Mouse (Mus musculus) lung, adult 2 months (tissue): ENCODE measurements around the gene Fnbp4.

Experiments
- CTCF ChIP-seq: fragments of 200-500 bp; IDR thresholded peaks from 2 replicates; pipeline ENCODE4 v1.5.1; 2011; ENCODE audit warnings: mild to moderate bottlenecking, low read length, control low read depth; ENCODE audit not compliant: insufficient read depth
- POLR2A ChIP-seq: fragments of 200-500 bp; IDR thresholded peaks from 2 replicates; pipeline ENCODE4 v1.6.1; 2011; ENCODE audit warnings: low read depth, mild to moderate bottlenecking, control low read depth, low read length, borderline replicate concordance; ENCODE audit errors: extremely low read depth

- TF ChIP-seq POLR2A (no peak), CTCF (no peak)
These were observed 9.8 kb upstream of the Fnbp4 start for GRCm38 (mm10) chr2:90735326-90735725.
